Mouse (Mus musculus): ENCODE data around the gene Nadk2.

Gene Nadk2

DNA sequence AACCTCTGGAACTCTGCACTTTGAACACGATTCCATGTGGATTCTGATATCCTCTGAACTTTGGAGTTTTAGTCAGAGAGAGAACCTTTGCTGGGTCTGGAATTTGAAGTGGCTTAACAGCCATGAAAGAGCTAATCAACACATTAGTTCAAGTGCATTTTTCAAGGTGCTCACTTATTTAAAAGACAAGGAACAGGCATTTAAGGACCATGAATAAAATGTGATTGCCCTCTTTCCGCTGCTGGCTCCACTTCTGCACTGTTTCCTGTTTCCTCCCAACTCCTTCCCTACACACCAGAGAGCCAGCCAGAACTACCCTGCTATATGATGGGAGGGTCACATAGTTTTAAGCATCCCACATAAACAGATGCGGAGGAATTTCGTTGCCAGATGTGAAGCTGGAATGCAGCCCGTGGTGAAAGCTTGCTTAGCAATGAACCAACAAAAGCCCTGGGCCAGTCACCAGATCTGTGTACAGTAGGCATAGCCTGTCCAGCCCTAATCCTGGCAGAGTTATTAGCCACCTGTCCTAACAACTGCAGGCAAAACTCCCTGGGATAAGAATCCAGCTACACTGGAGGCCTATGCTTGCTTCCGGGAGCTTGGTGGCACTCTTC, 63.9 kb downstream of the Nadk2 start:
- peak; percentile 24 for DNase-seq

DNA sequence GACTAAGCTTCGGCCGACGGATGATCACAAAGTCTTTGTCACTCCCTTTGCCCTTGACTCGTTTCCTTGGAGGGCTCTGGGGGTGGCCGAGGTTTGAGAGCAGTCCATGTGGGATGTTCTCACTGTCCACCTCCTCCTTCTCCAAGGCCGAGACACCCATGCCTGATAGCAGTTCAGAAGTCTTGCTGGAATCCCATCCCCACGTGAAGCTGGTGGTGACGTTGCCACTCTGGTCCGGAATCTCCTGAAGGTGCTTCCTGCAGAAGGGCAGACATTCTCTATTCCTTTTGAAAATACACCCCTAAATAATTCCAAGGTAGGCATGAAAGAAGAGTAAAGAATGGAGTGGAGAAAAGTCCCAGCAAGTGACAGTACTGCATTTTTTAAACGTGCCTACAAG, 68.4 kb downstream of the Nadk2 start:
- DNase-seq: peak; percentile 20

DNA sequence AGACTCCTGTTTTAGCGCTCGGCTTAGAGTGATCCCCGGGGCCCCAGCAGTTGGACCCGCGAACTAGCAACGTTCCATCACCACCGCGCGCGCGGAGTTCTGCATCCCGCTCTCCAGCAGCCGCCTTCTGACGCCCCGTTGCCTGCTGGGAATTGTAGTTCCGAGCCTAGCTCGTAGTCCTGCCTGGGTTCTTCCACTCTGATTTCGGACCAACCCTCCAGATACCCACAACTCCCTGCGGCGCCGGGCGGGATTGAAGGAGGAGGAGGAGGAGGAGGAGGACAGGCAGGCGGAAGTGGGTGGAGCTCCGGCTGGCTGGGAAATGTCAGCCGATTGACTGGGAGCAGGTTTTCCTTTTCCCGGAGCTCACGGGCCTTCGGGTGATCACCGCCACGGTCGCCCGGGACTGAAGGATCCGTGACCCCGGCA, 69.2 kb downstream of the Nadk2 start, which contains the start of gene Lmbrd2:
Gene Lmbrd2, plus strand, starts transcription at position 299 of the 429 bp plus-strand sequence.
- peak; percentile 98 for DNase-seq

DNA sequence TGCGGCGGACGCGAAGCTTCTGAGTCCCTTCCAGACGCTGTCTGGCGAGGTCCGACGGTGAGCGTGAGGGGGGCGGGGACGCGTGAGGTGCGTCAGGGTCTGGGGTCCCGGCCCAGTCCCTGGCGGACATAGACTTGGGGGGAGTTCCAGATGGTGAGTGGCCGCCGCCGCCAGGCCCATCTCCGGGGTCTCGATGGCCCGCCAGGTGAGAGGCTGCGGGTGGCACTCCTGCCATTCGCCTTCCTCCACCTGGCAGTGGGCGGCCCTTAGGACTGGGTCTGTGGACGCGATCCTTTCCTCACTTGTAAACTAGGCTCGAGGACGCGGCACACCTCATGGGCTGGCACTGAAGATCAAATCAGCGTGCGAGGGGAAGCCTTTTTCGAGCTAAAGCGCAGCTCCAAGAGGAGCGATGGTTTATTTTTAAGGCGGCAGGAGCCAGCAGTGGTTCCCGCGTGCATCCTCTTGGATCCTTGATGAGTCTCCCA, 69.7 kb downstream of the Nadk2 start:
- DNase-seq: peak; percentile 65

DNA sequence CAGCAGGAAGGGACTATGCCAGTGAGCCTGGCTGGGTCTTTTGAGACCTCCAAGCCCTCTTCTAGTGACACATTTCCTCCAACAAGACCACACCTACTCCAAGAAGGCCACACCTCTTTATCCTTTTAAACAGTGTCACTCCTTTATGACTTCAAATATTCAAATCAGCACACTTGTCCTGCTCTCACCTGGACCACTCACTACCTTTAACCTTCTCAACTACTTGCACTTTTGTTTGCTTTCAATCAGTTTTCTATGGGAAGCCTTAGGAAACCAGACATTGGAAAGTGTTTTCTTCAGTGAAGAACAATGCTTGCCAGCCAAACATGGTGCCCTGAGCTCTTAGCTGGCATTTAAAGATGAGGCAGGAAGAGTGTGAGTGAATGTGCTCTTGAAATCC, 84.3 kb downstream of the Nadk2 start, which contains the start of gene Skp2:
Gene Skp2, minus strand, starts transcription at position 101 of the 400 bp plus-strand sequence.
- DNase-seq: no peak

Measured in embryo, embryonic 11 days (tissue).